Mouse (Mus musculus): ENCODE measurements at regions not wholly inside any gene's neighbourhood (a gene's known extent, or its start where the extent isn't known, plus 50 kb on each side); places are given as distances from the start of the nearest gene placed in this dataset.

DNA sequence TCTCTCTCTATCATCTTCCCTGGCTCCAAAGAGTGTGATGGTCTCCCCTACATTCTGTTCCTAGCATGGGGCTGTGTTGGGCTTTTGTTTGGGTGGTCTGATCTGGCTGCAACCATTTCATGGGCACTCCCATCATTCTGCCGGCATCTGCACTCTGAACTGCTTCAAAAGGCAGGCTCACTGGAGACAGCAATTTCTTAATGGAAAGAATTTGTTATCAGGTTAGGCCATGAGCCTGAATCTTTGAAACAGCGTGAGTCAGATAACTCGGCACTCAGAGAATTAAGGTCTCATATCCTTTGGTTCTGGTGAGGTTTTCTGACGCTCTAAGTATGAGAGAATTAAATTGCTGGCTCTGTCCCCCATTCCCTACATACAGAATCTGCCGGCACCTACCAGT, 519.8 kb upstream of the Arid1b start:
- DNase-seq (ENCODE audit: low read depth, low spot score) = no peak
- Histone ChIP-seq H3K9me3 (ENCODE audit: control insufficient read depth, insufficient read depth, low read depth, low read length) (no peaks in the 10 kb centered on the region), H3K4me1 (ENCODE audit: control insufficient read depth in 2 of 2, insufficient read depth in 2 of 2, low read length in 2 of 2, poor library complexity in 1 of 2) (no peaks in the 10 kb centered on the region), H3K36me3 (ENCODE audit: control insufficient read depth, insufficient read depth, low read length, poor library complexity, severe bottlenecking) (no peaks in the 10 kb centered on the region), H3K4me3 (ENCODE audit: insufficient read depth in 1 of 2, low read depth in 1 of 2, low read length in 2 of 2, poor library complexity in 1 of 2, severe bottlenecking in 1 of 2) (no peak overlapping the region), H3K27ac (ENCODE audit: insufficient read depth, low read depth, low read length, poor library complexity, severe bottlenecking) (no peak overlapping the region), H3K9ac (ENCODE audit: insufficient read depth, low read depth, low read length, poor library complexity, severe bottlenecking) (no peak overlapping the region)
- in situ Hi-C loops (cut with MboI; ENCODE audit: low sequenced_read_pairs in 2 of 2, unreplicated experiment in 2 of 2) = no loop called here
- TF ChIP-seq HCFC1 (IDR thresholded peaks at IDR 0.05; ENCODE audit: borderline replicate concordance, insufficient read depth, low read length) (no peak), MAFK (IDR thresholded peaks at IDR 0.05; ENCODE audit: insufficient read depth, low read depth, low read length) (no peak), CHD2 (IDR thresholded peaks at IDR 0.05; ENCODE audit: low read depth, low read length) (no peak), ZC3H11A (IDR thresholded peaks at IDR 0.05; ENCODE audit: borderline replicate concordance, low read depth, low read length) (no peak), ZNF384 (IDR thresholded peaks at IDR 0.05; ENCODE audit: low read depth, low read length) (no peak)

DNA sequence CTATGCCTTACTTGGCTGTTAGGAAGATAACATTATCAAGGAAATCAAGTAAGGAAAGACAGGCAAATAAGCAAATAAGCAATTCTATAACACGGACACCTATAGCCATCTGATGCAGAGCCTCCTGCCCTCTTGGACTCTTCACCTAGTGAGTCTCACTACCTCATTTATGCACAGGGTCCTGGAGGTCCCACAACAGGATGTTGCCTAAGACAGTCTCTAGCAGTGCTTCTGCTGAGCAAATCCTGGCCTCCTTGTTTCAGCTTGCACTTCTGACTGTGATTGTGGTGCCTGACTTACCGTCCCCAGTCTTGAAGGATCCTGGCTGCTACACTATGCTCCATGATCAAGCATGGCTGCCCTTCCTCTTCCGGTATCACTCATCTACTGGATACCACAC, 518.5 kb upstream of the Arid1b start:
- Histone ChIP-seq H3K9me3 (ENCODE audit: control insufficient read depth, insufficient read depth, low read depth, low read length) (no peaks in the 10 kb centered on the region), H3K4me1 (ENCODE audit: control insufficient read depth in 2 of 2, insufficient read depth in 2 of 2, low read length in 2 of 2, poor library complexity in 1 of 2) (no peaks in the 10 kb centered on the region), H3K36me3 (ENCODE audit: control insufficient read depth, insufficient read depth, low read length, poor library complexity, severe bottlenecking) (no peaks in the 10 kb centered on the region), H3K27ac (ENCODE audit: insufficient read depth, low read depth, low read length, poor library complexity, severe bottlenecking) (no peak overlapping the region), H3K9ac (ENCODE audit: insufficient read depth, low read depth, low read length, poor library complexity, severe bottlenecking) (no peak overlapping the region), H3K4me3 (ENCODE audit: insufficient read depth in 1 of 2, low read depth in 1 of 2, low read length in 2 of 2, poor library complexity in 1 of 2, severe bottlenecking in 1 of 2) (no peak overlapping the region)
- DNase-seq (ENCODE audit: low read depth, low spot score) = no peak
- TF ChIP-seq ZNF384 (IDR thresholded peaks at IDR 0.05; ENCODE audit: low read depth, low read length) (no peak), HCFC1 (IDR thresholded peaks at IDR 0.05; ENCODE audit: borderline replicate concordance, insufficient read depth, low read length) (no peak), MAFK (IDR thresholded peaks at IDR 0.05; ENCODE audit: insufficient read depth, low read depth, low read length) (no peak), CHD2 (IDR thresholded peaks at IDR 0.05; ENCODE audit: low read depth, low read length) (no peak), ZC3H11A (IDR thresholded peaks at IDR 0.05; ENCODE audit: borderline replicate concordance, low read depth, low read length) (no peak)
- in situ Hi-C loops (cut with MboI; ENCODE audit: low sequenced_read_pairs in 2 of 2, unreplicated experiment in 2 of 2) = no loop called here

DNA sequence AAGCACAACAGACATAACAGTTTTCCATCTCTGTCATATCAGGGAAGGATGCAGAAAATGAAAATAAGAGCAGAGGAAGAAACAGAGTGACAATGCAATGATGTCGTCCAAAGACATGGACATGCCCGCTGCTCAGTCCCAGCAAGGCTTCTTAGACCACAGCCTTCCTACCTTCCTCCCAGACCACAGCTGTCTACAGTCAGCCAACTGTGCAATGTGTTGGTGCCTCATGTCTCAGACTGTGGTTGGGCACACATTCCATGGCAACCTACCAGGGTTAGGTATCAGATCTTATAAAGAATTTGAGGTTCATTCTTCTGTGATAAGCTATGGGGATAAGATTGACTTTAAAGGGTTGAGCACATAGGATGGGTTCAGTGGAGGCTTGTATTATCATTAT, 499.7 kb upstream of the Arid1b start:
- no peak for DNase-seq (ENCODE audit: low read depth, low spot score)
- Histone ChIP-seq H3K9me3 (ENCODE audit: control insufficient read depth, insufficient read depth, low read depth, low read length) (no peaks in the 10 kb centered on the region), H3K27ac (ENCODE audit: insufficient read depth, low read depth, low read length, poor library complexity, severe bottlenecking) (no peak overlapping the region), H3K36me3 (ENCODE audit: control insufficient read depth, insufficient read depth, low read length, poor library complexity, severe bottlenecking) (no peaks in the 10 kb centered on the region), H3K4me1 (ENCODE audit: control insufficient read depth in 2 of 2, insufficient read depth in 2 of 2, low read length in 2 of 2, poor library complexity in 1 of 2) (0 out of 4 replicates have a peak, but pooled peaks cover 0 to 3% of the 10 kb centered on the region in 2 experiments), H3K9ac (ENCODE audit: insufficient read depth, low read depth, low read length, poor library complexity, severe bottlenecking) (no peak overlapping the region), H3K4me3 (ENCODE audit: insufficient read depth in 1 of 2, low read depth in 1 of 2, low read length in 2 of 2, poor library complexity in 1 of 2, severe bottlenecking in 1 of 2) (no peak overlapping the region)
- in situ Hi-C loops (cut with MboI; ENCODE audit: low sequenced_read_pairs in 2 of 2, unreplicated experiment in 2 of 2) = no loop called here
- TF ChIP-seq ZC3H11A (IDR thresholded peaks at IDR 0.05; ENCODE audit: borderline replicate concordance, low read depth, low read length) (no peak), MAFK (IDR thresholded peaks at IDR 0.05; ENCODE audit: insufficient read depth, low read depth, low read length) (no peak), HCFC1 (IDR thresholded peaks at IDR 0.05; ENCODE audit: borderline replicate concordance, insufficient read depth, low read length) (no peak), ZNF384 (IDR thresholded peaks at IDR 0.05; ENCODE audit: low read depth, low read length) (no peak), CHD2 (IDR thresholded peaks at IDR 0.05; ENCODE audit: low read depth, low read length) (no peak)

- Histone ChIP-seq H3K4me1 (ENCODE audit: control insufficient read depth in 2 of 2, insufficient read depth in 2 of 2, low read length in 2 of 2, poor library complexity in 1 of 2) (peaks cover 2 to 3% of the 10 kb centered on the region in 2 experiments; a peak in 1 of 4 replicates), H3K36me3 (ENCODE audit: control insufficient read depth, insufficient read depth, low read length, poor library complexity, severe bottlenecking) (no peaks in the 10 kb centered on the region), H3K9ac (ENCODE audit: insufficient read depth, low read depth, low read length, poor library complexity, severe bottlenecking) (no peak overlapping the region), H3K27ac (ENCODE audit: insufficient read depth, low read depth, low read length, poor library complexity, severe bottlenecking) (no peak overlapping the region), H3K4me3 (ENCODE audit: insufficient read depth in 1 of 2, low read depth in 1 of 2, low read length in 2 of 2, poor library complexity in 1 of 2, severe bottlenecking in 1 of 2) (no peak overlapping the region), H3K9me3 (ENCODE audit: control insufficient read depth, insufficient read depth, low read depth, low read length) (no peaks in the 10 kb centered on the region)
- in situ Hi-C loops (cut with MboI; ENCODE audit: low sequenced_read_pairs in 2 of 2, unreplicated experiment in 2 of 2) = no loop called here
- DNase-seq (ENCODE audit: low read depth, low spot score) = no peak
- TF ChIP-seq ZNF384 (IDR thresholded peaks at IDR 0.05; ENCODE audit: low read depth, low read length) (no peak), MAFK (IDR thresholded peaks at IDR 0.05; ENCODE audit: insufficient read depth, low read depth, low read length) (no peak), HCFC1 (IDR thresholded peaks at IDR 0.05; ENCODE audit: borderline replicate concordance, insufficient read depth, low read length) (no peak), ZC3H11A (IDR thresholded peaks at IDR 0.05; ENCODE audit: borderline replicate concordance, low read depth, low read length) (no peak)
Measured at GRCm38 (mm10) chr17:4500504-4500903, 493.6 kb upstream of the Arid1b start.

DNA sequence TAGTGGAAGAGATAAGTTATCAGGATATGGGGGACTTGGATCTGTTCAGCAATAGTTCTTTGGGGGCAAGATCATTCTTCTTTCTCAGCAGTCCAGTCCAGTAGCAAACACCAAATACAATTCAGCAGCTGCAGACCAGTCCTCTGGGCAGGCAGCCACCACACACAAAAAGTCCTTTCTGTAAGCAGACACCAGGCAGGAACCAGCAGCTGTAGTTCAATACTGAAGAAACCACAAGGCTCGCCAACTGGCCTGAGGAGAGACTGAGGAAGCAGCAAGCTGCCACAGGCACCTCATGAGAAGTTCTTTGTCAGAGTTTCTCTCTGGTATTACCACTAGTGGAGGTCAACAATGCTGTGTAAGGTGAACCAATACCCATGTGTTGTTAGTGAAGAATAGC, 493.1 kb upstream of the Arid1b start:
- TF ChIP-seq HCFC1 (IDR thresholded peaks at IDR 0.05; ENCODE audit: borderline replicate concordance, insufficient read depth, low read length) = no peak
- TF ChIP-seq ZC3H11A (IDR thresholded peaks at IDR 0.05; ENCODE audit: borderline replicate concordance, low read depth, low read length) = no peak
- TF ChIP-seq ZNF384 (IDR thresholded peaks at IDR 0.05; ENCODE audit: low read depth, low read length) = no peak
- TF ChIP-seq CHD2 (IDR thresholded peaks at IDR 0.05; ENCODE audit: low read depth, low read length) = no peak
- TF ChIP-seq MAFK (IDR thresholded peaks at IDR 0.05; ENCODE audit: insufficient read depth, low read depth, low read length) = no peak
- no peak overlapping the region for H3K4me3 ChIP-seq (ENCODE audit: insufficient read depth in 1 of 2, low read depth in 1 of 2, low read length in 2 of 2, poor library complexity in 1 of 2, severe bottlenecking in 1 of 2)
- no peaks in the 10 kb centered on the region for H3K9me3 ChIP-seq (ENCODE audit: control insufficient read depth, insufficient read depth, low read depth, low read length)
- H3K4me1 ChIP-seq (ENCODE audit: control insufficient read depth in 2 of 2, insufficient read depth in 2 of 2, low read length in 2 of 2, poor library complexity in 1 of 2) = peaks cover 2 to 3% of the 10 kb centered on the region in 2 experiments; a peak in 1 of 4 replicates
- H3K36me3 ChIP-seq (ENCODE audit: control insufficient read depth, insufficient read depth, low read length, poor library complexity, severe bottlenecking) = no peaks in the 10 kb centered on the region
- no peak for DNase-seq (ENCODE audit: low read depth, low spot score)
- in situ Hi-C loops (cut with MboI; ENCODE audit: low sequenced_read_pairs in 2 of 2, unreplicated experiment in 2 of 2) = no loop called here
- no peak overlapping the region for H3K27ac ChIP-seq (ENCODE audit: insufficient read depth, low read depth, low read length, poor library complexity, severe bottlenecking)
- H3K9ac ChIP-seq (ENCODE audit: insufficient read depth, low read depth, low read length, poor library complexity, severe bottlenecking) = no peak overlapping the region

All from ES-E14 (cell line).